Mouse (Mus musculus): Measurements from ENCODE around the gene Pnmal1. TPM values are rescaled to one million over a fixed set of nuclear protein-coding genes. Genes with fewer than 3 reads are reported as not detected.

Pnmal1 gene
- total RNA-seq, 2 experiments from 2014 or later: 0.16 TPM; not detected in 1

DNA sequence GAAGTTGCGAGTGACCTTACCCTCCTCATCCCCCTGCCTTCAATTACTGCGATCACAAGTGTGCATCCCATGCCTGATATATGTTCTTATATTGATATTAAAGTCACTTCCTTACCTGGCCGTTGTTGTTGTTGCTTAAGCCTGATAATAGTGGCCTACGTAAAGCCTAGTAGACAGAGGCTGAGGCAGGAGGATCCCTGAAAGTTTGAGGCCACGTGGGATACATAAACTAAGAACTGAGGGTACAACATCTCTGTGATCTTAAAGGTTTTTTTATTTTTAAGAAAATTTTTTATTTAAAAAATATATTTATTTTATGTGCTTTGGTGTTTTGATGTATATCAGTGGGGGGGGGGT lies 33.0 kb downstream of the Pnmal1 start, which contains the start of gene Ccdc8:
Gene Ccdc8 (plus strand): TSS at position 258 of the 357 bp plus-strand sequence.
- no peak for DNase-seq (ENCODE audit: low spot score in 2 of 2)

DNA sequence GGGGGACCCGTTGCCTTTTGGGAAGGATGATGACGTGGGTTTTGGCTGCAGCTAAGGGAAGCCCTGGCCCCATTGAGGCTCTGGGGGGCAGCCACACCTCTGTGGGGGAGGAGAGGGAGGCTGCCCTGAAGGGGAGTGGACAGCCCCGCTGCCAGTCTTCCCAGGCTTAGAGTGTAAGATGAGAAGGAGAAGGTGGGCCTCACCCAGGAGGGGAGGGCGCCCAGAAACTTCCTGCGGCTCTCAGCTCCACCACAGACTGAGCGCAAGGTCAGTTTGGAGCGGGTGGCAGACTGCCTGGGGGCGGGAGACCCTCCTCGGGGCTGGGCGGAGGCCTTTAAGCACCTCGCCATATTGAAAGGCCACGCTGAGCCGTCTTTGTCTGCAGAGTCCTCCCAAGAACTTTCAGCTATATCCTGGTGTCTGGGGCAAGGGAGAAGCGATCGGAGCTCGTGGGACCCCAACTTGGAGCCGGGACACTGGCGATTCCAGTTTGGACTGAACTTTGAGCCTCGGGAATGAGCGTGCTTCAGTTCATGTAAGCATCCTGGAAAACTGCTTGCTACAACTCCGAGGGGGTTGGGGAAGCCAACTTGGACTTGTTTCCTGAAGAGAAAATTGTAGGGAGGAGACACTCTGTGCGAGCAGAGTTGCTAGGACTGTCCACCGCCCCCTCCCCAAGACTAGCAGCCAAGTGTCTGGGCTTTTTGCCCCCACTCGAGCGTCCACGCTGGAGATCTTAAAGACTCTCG lies 34.3 kb downstream of the Pnmal1 start:
- DNase-seq (ENCODE audit: low spot score in 2 of 2): peak; percentile 77 to 91

DNA sequence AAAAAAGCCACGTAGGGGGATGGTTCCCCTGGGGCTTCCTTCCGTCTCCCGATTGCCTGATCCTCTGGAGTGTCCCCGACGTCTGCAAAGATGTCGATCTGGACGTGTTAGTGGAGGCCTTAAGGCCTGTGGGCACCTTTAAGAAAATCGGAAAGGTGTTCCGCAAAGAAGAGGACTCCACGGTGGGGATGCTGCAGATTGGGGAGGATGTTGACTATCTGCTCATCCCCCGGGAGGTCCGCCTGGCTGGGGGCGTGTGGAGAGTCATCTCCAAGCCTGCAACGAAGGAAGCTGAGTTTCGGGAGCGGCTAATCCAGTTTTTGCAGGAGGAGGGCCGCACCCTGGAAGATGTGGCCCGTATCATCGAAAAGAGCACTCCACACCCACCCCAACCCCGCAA lies 34.9 kb downstream of the Pnmal1 start:
- DNase-seq (ENCODE audit: low spot score in 2 of 2): peak in 1 of 2 experiments; percentile 44

DNA sequence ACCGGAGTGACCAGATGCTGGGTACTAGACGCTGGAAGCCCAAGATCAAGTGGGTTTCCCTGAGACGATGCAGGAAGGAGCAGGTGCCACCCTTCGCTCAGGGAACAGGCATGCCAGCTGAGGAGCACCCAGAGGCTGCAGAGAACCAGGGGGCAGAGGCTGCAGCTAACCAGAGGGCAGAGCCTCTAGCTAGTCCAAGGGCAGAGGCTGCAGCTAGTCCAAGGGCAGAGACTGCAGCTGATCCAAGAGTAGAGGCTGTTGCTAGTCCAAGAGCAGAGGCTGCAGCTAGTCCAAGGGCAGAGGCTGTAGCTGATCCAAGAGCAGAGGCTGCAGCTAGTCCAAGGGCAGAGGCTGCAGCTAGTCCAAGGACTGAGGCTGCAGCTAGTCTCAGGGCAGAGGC lies 35.9 kb downstream of the Pnmal1 start:
- no peak for DNase-seq (ENCODE audit: low spot score in 2 of 2)

DNA sequence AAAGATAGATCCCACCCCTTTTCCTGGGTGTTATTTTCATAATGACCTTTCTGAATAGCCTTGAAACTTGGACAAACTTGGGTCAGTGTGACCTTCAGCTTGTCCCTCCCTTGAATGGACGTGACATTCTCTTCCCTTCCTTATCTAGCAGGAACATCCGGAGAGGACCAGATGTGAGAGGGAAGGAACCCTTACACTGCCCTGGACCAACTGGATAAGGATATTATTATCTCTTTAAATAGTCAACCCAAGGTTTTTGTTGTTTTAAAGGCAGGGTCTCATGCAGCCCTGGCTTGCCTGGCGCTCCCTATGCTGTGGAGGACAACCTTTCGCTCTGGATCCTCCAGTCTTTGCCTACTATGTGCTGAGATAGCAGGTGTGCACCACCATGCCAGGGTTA lies 39.8 kb downstream of the Pnmal1 start:
- DNase-seq (ENCODE audit: low spot score in 2 of 2): no peak

DNA sequence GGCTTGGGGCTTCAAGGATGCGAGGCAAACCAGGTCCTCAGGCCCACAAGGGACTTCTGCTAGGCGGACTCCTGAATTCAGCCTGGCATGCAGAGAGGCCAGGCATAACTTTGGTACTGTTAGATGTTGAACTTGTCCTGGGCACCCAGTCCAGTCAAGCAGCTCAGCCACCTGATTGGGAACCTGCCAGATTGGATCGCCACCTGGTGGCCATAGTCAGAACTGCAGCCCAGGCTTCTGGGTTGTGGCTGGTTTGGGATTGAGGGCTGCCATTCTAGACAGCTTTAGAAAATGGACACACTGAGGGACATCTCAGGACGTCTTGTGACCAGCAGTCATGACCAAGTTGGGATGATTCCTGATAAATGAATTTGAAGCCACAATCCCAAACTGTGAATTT lies 40.2 kb downstream of the Pnmal1 start:
- peak; percentile 85 to 89 for DNase-seq (ENCODE audit: low spot score in 2 of 2)

DNA sequence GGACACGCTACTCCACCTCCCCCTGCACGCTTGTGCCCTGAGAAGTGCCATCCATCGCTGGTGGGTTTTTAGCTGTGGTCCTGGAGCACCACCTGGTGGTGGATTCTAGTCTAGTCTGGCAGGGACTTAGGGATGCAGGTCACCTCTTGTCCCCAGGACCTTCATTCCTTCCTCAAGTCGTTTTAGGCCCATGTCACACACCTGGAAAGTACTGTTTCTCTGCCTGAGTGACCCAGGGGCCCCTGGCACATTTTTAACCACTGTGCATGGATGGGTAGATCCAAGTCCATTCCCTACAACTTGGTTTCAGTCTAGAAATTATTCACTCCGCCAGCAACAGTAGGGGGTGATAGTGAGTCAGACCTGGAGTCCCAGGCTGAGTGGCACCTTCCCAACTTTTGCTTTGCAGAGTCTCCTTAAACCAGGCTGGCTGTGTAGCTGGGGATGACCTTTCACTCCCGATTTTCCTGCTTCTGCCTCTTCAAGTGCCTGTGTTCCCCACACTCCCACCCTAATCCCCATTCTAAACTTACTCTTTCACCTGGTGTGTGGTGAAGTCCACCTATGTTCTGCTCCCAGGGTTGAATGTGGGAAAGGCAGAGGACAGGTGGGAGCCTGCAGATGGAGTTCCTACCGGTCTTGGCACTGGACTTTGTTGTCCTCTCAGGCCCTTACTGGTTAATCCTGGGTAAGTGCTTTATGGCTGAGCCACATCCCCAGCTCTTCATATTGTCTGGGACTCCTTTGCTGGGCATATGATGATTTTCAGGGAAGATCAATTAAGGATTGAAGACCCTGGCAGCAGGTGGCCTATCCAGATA lies 43.1 kb downstream of the Pnmal1 start:
- DNase-seq (ENCODE audit: low spot score in 2 of 2): peak; percentile 58 to 80

DNA sequence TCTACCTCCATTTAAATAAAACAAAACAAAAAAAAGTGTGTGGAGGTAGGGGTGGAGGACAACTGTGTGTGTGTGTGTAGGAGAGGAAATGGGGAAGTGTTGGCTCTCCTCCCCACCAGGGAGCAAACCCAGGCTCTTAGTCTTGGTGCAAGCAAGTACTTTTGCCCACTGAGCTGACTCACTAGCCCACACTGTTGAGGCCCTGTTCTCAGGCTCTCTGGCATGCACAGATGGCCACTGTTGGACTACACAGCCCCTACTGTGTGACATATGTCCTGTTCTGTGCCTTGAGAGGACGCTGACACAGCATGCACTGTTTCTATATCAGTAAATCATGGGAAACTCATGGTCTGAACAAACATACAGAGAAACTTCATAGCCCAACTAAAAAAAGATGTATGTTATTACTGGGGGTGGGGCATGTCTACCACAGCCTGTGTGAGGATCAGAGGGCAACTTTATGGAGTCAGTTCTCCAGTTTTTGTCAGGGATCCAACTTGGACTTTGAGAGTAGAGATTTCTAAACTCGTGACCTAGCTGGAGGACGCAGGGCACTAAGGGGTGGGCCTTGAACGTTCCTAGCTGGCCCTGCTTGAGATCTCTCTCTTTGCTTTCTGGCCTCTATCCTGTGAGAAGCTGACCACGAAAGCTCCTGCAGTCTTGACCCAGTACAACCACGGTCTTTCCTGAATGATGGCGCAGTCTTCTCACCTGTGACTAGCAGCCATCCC lies 43.9 kb downstream of the Pnmal1 start:
- DNase-seq (ENCODE audit: low spot score in 2 of 2): no peak

DNA sequence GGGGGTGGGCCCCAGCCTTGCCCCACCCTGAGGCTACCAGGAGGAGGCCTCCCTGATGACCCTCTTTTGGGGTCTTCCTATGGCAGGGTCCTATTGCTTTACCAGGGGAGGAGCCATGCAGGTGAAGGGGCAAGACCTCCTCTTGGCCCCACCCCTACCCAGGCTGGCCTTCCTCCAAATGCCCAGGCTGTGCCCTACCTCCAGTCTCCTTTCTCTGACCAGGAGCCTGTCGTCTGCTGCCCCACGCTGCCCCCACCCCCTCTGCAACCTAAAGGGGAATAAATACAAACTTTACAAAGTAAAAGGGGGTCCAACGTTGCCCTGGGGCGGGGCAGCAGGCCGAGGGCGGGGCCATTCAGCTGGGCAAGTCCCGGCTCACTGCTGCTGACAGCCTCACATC lies 45.2 kb downstream of the Pnmal1 start:
- no peak for DNase-seq (ENCODE audit: low spot score in 2 of 2)

DNA sequence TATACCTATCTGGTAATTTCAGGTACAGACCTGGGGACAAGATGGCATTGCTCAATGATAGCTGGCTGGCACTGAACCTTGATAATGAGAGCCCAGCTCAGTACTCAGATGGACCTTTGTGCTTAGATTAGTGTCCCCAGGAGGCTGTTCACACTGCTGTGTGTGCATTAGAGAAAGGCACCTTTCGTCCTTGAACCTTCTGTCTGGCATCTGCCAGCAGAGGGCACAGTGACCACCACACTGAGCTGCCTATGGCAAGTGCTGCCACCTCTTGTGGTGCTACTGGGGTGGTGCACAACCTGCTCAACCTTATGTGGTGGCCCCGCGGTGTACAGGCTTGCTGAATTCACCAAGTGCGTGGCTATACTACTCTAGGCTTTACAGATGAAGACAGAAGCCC lies 47.8 kb downstream of the Pnmal1 start:
- DNase-seq (ENCODE audit: low spot score in 2 of 2): no peak

DNA sequence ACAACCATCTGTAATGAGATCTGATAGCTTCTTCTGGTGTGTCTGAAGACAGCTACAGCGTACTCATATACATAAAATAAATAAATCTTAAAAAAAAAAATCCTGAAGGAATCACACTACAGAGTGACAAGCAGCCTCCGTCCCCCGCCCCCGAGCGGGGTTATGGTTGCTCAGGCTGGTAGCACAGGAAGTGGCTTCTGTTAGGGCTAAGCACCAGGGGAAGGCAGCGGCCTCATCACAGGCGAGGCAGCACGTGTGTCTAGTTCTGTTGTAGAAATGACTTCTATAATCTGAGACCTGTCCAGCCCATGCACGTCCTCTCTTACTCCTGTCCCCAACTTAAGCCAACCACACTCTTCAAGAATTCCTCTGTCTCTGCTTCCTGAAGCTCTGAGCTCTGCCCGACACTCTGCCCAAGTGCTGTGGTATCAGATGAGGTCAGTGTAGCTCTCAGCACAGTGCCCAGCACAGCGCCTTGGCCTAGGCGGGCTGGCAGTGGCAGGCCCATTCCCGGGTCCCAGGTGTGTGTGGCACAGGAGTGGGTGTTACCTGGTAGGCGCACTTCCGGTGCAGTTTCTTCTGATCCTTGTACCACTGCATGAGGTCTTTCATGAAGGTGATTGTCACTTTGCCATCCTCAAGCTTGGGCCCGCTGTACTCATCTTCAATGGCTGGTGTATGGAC lies 50.0 kb downstream of the Pnmal1 start:
- no peak for DNase-seq (ENCODE audit: low spot score in 2 of 2)

DNA sequence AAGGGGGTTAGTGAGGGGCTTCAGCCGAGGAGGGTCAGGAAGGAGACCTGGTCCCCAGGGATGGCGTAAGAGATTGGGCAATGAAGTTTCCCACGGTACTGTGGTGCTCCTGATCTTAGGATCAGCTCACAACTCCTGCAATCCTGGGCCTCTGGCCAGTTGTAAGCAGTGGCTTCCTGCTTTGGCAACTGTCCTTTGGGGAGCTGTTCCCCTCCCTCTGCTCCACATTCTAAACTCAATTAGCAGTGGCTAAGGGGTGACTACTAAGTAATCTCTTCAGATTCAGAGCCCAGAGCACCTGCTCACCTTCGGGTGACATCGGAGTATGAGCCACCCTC lies 50.5 kb downstream of the Pnmal1 start:
- DNase-seq (ENCODE audit: low spot score in 2 of 2): no peak

DNA sequence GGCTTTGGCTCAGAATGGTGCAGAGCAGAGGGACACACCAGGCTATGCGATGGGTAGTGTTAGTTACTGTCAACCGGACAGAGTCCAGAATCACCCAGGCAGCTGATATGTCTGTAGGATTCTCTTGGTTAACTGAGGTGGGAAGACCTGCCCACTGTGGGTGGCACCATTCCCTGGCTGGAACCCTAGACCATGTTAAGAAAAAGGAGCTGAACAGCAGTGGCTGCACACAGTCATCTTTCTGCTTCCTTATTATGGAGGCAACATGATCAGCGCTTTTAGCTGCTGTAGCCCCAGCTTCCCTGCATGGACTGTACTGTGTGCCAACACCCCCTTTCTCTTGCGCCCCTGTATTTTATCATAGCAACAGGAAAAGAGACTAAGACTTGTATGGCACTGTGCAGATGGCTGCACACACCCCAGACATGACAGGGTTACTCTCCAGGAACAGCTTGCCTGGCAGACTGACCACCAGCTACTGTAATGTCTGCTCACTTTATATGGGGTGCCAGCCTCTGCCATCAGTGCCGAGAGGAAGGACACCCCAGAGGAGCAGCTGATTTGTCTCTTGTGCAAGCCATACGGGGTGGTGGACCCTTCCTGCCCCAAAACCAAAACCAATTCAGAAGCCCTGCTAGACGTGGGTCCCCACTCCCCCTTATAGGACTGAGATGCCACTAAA lies 52.6 kb downstream of the Pnmal1 start:
- no peak for DNase-seq (ENCODE audit: low spot score in 2 of 2)

Other genes starting within 250 kb of the Pnmal1 start
- gene Ceacam9, start 237.8 kb upstream of the Pnmal1 start, total RNA-seq (2021): not detected
- 100 to 1,000 TPM in 1 of 2 experiments, 10 to 100 TPM in 1; 86.6 to 106 TPM for gene Ap2s1, start 221.3 kb upstream of the Pnmal1 start, total RNA-seq (2021)
- 10 to 100 TPM; 51.8 to 55.1 TPM for gene Slc1a5, start 178.3 kb upstream of the Pnmal1 start, total RNA-seq (2021)
- 10 to 100 TPM; 66.6 to 78.7 TPM for gene Strn4, start 143.8 kb upstream of the Pnmal1 start, total RNA-seq (2021)
- gene Fkrp, start 142.9 kb upstream of the Pnmal1 start, total RNA-seq (2021): 10 to 100 TPM; 22.7 to 22.9 TPM
- 10 to 100 TPM; 16.8 to 17.4 TPM for gene Prkd2, start 116.8 kb upstream of the Pnmal1 start, total RNA-seq (2021)
- gene Dact3, start 84.4 kb upstream of the Pnmal1 start, total RNA-seq (2021): 10 to 100 TPM; 17.8 to 19.0 TPM
- 1 to 10 TPM; 2.6 TPM for gene Gng8, start 67.9 kb upstream of the Pnmal1 start, total RNA-seq (2021)
- gene Ptgir, start 53.2 kb upstream of the Pnmal1 start, total RNA-seq (2021): 1 to 10 TPM; 2.6 to 3.3 TPM
- gene Calm3, start 35.6 kb upstream of the Pnmal1 start, total RNA-seq (2021): 100 to 1,000 TPM; 189 to 234 TPM
- 10 to 100 TPM; 48.6 to 49.6 TPM for gene Pnmal2, start 15.0 kb upstream of the Pnmal1 start, total RNA-seq (2021)
- gene Gm42372, start 23.4 kb downstream of the Pnmal1 start, total RNA-seq (2021): under 1 TPM in 1 of 2 experiments, not detected in 1; 0.05 TPM
- 10 to 100 TPM; 32.5 to 33.4 TPM for gene Ccdc8, start 33.0 kb downstream of the Pnmal1 start, total RNA-seq (2021)
- 10 to 100 TPM; 72.9 to 84.4 TPM for gene Ppp5c, start 68.2 kb downstream of the Pnmal1 start, total RNA-seq (2021)
- gene Hif3a, start 102.7 kb downstream of the Pnmal1 start, total RNA-seq (2021): 1 to 10 TPM; 6.6 to 8.1 TPM
- gene Psg16, start 114.4 kb downstream of the Pnmal1 start, total RNA-seq (2021): under 1 TPM; 0.05 to 0.20 TPM
- not detected for gene Ceacam3, start 190.6 kb downstream of the Pnmal1 start, total RNA-seq (2021)
- not detected for gene Psg29, start 243.8 kb downstream of the Pnmal1 start, total RNA-seq (2021)

Measured in gastrocnemius, postnatal 4 days (tissue).